Mouse (Mus musculus): Measurements from ENCODE around the gene Pcdh18.

- no peak for TF ChIP-seq GATA1 (IDR thresholded peaks at IDR 0.05; ENCODE audit: borderline replicate concordance, low read length)
- TF ChIP-seq FLI1 (IDR thresholded peaks at IDR 0.05; ENCODE audit: low read length): no peak
Measured at GRCm38 (mm10) chr3:49706503-49706902, 50.6 kb downstream of the Pcdh18 start.

Measured in megakaryocyte, embryonic 14.5 days (primary cell).